Mouse (Mus musculus): ENCODE measurements around the gene Avpi1. TPM values are rescaled to one million over a fixed set of nuclear protein-coding genes. Genes with fewer than 3 reads are reported as not detected.

Avpi1 gene
- polyA plus RNA-seq, 1 experiment from 2014 or later, result 23.9 TPM

DNA sequence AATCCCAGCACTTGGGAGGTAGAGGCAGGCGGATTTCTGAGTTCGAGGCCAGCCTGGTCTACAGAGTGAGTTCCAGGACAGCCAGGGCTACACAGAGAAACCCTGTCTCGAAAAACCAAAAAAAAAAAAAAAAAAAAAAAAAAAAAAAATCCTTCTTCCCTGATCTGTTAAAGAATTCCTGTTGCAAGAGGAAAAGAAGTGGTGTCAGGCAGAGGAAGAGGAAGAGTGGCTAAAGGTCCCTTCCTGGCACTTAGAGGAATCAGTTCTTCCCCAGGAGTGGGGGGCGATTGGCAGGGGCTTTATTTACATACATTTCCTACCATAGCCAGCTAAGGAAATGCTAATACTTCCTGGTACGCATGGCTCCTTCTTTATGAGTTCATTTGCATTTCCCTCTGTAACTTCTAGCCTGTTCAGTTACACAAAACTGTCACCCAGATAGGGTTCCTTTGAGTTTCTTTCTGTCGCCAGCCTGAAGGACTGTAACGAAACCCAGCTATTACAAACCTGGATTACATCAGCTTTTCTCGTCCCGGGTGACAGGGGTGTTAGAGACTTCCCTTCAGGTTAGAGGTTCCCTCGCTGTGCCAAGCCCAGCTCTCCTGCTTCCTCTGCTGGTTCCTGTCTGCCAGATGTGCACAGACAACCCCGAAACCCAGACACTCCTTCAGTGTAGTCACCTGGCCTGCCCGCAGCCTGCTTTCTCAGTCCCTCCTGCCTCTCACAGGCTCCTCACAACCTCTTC lies 28.8 kb upstream of the Avpi1 start:
- no peak overlapping the region for H3K4me3 ChIP-seq
- 79% methylated on average over 12 of the region's 12 CpGs for WGBS
- H3K27ac ChIP-seq, result no peak overlapping the region

DNA sequence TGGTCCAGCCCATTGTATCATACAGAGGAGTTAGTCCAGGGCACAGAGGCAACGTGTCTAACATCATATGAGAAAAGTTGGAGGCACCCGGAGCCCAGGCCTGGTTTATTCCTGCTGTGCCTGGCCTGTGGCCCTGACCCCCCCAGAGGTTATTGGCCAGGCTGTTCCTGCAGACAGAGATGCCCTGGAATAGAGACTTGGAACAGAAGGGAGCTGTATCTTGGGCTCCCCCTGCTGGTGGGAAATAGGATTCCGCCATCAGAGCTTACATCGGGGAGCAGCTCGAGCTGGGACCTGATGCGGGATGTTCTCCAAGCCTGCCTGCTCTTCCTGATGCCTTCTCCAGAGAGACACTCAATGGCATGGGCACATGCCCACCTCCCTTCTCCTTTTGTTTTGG lies 23.1 kb upstream of the Avpi1 start:
- H3K27me3 ChIP-seq (ENCODE audit: poor library complexity, severe bottlenecking), result peaks cover 25% of the 10 kb centered on the region
- DNase-seq (ENCODE audit: extremely low spot score, low spot score), result peak; percentile 81

More for the DNA sequence above, 28.8 kb upstream of the Avpi1 start:
- Histone ChIP-seq H3K36me3 (replicated peaks) (no peaks in the 10 kb centered on the region), H3K27me3 (ENCODE audit: poor library complexity, severe bottlenecking) (no peaks in the 10 kb centered on the region), H3K9me3 (no peaks in the 10 kb centered on the region), H3K4me1 (peaks cover 10% of the 10 kb centered on the region)
- DNase-seq (ENCODE audit: extremely low spot score, low spot score), result no peak

DNA sequence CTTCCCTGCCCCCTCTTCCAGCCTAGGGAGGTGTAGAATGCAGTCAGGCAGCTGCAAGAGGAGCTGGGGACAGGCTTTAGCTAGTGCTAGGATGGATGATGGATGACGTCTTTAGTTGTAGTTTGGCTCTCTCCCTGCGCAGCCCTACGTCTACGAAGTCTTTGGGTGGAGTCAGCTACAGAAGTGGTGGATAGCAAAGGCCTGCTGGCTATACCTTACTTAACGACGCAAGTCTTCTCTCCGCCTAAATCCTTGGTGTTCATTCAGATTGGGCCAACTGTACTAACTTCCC lies 19.7 kb upstream of the Avpi1 start:
- peaks cover 47% of the 10 kb centered on the region for H3K27me3 ChIP-seq (ENCODE audit: poor library complexity, severe bottlenecking)
- peaks cover 37% of the 10 kb centered on the region for H3K4me1 ChIP-seq
- no peaks in the 10 kb centered on the region for H3K36me3 ChIP-seq (replicated peaks)
- H3K27ac ChIP-seq, result peak overlapping the region; percentile 86; the same call in 1 of the 2 replicates
- 20% methylated on average over 7 of the region's 7 CpGs for WGBS
- DNase-seq (ENCODE audit: extremely low spot score, low spot score), result no peak
- no peaks in the 10 kb centered on the region for H3K9me3 ChIP-seq
- peak overlapping the region; percentile 68 for H3K4me3 ChIP-seq

More for the DNA sequence above, 23.1 kb upstream of the Avpi1 start:
- H3K4me1 ChIP-seq, result peaks cover 35% of the 10 kb centered on the region
- H3K4me3 ChIP-seq, result no peak overlapping the region
- no peaks in the 10 kb centered on the region for H3K9me3 ChIP-seq
- H3K36me3 ChIP-seq (replicated peaks), result no peaks in the 10 kb centered on the region
- WGBS, result 8% methylated on average over 6 of the region's 6 CpGs
- H3K27ac ChIP-seq, result no peak overlapping the region

DNA sequence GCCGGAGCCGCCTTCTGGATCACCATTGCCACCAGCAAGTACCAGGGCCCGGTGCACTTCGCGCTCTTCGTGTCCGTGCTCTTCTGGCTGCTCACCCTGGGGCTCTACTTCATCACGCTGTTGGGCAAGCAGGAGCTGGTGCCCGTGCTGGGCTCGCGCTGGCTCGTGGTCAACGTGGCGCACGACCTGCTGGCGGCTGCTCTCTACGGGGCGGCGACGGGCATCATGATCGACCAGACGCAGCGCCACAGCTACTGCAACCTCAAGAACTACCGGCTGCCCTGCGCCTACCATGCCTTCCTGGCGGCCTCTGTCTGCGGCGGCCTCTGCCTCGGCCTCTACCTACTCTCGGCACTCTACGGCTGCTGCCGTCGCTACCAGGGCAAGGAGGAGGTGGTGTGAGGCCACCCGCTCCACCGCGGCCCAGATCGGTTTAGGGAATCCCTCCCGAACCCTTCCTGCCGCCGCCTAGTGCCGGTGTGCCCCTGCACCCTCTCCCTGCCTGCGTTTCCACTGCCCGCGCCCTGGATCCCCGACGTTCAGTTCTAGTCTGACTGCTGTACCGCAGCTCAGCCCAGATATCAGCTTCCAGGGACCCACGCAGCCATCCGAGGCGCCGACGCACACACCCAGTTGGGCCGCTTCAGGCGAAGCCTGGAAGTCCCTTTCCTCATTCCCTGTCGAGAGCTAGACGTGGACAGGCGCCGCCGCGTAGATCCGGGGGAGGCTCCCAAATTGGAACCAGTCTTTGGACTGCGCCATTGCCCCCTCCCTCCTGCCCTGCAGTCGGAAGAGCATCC lies 19.1 kb upstream of the Avpi1 start:
- WGBS, result 1% methylated on average over 63 of the region's 63 CpGs
- peak overlapping the region; percentile 86 for H3K27ac ChIP-seq
- DNase-seq (ENCODE audit: extremely low spot score, low spot score), result peak; percentile 66
- peaks cover 47% of the 10 kb centered on the region for H3K27me3 ChIP-seq (ENCODE audit: poor library complexity, severe bottlenecking)
- H3K36me3 ChIP-seq (replicated peaks), result no peaks in the 10 kb centered on the region
- H3K9me3 ChIP-seq, result no peaks in the 10 kb centered on the region
- H3K4me1 ChIP-seq, result peaks cover 37% of the 10 kb centered on the region
- H3K4me3 ChIP-seq, result peak overlapping the region; percentile 68

DNA sequence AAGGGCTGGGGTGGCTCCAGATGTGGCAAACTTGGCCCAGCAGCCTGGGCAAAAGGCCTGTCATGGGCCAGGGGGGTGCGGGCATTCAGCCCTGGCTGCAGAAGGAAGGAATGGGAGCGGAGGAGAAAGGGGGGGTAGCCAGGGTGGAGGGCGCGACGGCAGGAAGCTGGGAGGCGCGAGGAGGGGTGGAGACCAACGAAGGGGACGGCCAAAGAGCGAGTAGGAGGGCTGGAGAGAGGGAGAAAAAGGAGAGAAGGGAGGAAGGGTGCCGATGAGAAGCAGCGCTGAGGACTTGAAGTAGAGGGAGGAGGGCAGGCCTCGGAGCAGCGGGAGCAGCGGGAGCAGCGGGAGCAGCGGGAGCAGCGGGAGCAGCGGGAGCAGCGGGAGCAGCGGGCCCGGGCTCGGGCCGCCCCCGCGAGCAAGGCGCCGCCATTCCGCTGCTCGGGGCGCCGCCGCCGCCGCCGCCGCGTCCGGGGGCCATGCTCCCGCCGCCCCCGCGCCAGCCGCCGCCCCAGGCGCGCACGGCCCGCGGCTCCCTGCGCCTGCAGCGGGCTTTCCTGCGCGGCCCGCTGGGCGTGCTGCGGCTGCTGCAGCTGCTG lies 18.4 kb upstream of the Avpi1 start, which contains the start of gene Marveld1:
Marveld1 (plus strand) TSS at position 231 of the 599 bp plus-strand sequence.
- Histone ChIP-seq H3K4me3 (peak within 1 kb of the TSS; percentile 68), H3K36me3 (replicated peaks) (no peaks in the 10 kb centered on the region), H3K9me3 (no peaks in the 10 kb centered on the region), H3K27me3 (ENCODE audit: poor library complexity, severe bottlenecking) (peaks cover 47% of the 10 kb centered on the region), H3K27ac (peak within 1 kb of the TSS; percentile 86), H3K4me1 (peaks cover 37% of the 10 kb centered on the region)
- peak; percentile 56 for DNase-seq (ENCODE audit: extremely low spot score, low spot score)
- WGBS, result under 1% methylated on average over 54 of the region's 57 CpGs

DNA sequence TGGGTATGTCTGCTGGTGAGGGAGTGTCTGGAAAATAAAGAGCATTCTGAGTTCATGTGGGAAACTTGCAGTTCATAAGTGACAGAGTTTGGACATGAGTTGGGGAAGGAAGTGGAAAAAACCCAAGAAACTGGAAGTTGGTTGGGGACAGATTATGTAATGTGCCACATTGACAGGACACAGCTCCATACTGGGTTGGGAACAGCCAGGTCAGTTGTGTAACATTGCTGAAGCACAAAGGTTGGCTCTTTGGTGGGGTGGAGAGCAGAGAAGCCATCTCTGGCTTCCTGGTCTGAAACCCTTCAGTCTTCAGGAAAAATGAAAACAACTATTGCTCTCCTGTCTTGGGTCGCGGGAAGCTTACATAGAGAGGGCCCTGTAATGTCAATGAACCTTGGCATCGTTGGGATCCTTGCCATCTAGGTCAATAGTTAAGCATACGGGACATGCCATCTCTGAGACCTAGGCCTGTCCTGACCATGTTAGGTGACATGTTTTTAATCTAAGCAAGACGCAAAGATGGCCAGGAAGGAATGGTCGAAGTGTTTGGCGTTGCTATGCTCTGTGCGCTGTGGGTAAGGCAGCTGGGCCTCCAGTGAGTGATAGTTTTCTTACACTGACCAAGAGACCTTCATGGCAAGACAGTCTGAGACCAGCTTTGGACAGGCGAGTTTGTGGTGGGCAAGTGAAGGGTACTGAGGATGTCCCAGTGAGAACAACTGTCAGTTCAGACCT lies 17.6 kb upstream of the Avpi1 start:
- 88% methylated on average over 9 of the region's 9 CpGs for WGBS
- Histone ChIP-seq H3K27ac (peak overlapping the region; percentile 86), H3K36me3 (replicated peaks) (no peaks in the 10 kb centered on the region), H3K4me3 (peak overlapping the region; percentile 68), H3K9me3 (no peaks in the 10 kb centered on the region), H3K4me1 (peaks cover 30% of the 10 kb centered on the region), H3K27me3 (ENCODE audit: poor library complexity, severe bottlenecking) (peaks cover 47% of the 10 kb centered on the region)
- DNase-seq (ENCODE audit: extremely low spot score, low spot score), result no peak

DNA sequence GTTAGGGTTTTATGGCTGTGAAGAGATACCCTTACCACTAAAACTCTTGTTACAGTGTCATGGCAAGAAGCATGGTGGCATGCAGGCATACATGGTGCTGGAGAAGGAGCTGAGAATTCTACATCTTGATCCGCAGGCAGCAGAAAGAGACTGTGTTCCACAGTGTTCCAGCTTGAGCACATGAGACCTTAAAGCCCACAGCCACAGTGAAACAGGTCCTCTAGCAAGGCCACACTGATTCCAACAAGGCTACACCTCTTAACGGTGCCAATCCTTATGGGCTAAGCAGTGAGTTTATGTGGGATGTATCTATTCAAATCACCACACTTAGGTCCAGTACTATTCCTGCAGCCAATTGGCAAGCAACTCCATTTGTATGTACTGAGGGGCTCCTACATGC lies 16.9 kb upstream of the Avpi1 start:
- peaks cover 47% of the 10 kb centered on the region for H3K27me3 ChIP-seq (ENCODE audit: poor library complexity, severe bottlenecking)
- peaks cover 30% of the 10 kb centered on the region for H3K4me1 ChIP-seq
- no peak overlapping the region for H3K4me3 ChIP-seq
- no peaks in the 10 kb centered on the region for H3K36me3 ChIP-seq (replicated peaks)
- no peaks in the 10 kb centered on the region for H3K9me3 ChIP-seq
- 88% methylated on average over 2 of the region's 2 CpGs for WGBS
- no peak for DNase-seq (ENCODE audit: extremely low spot score, low spot score)
- H3K27ac ChIP-seq, result no peak overlapping the region

DNA sequence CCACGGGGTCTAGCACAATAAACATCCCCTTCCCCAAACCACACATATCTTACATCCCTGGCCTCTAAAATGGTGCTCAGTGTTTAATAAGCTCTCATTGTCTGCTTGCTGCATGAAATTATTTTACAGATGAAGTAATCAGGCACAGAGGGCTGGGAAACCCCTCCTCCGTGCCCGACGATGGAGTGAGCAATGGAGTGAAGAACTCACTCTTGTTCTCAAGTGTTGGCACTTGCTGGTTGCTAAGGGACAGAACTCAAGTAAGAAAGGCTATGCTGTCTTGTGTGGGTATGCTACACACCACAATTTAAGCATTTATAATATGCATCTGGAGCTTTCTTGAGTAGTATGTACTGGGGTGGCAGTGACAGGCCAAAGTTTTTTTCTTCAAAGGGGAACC lies 16.4 kb upstream of the Avpi1 start:
- Histone ChIP-seq H3K4me3 (no peak overlapping the region), H3K4me1 (peaks cover 30% of the 10 kb centered on the region), H3K9me3 (no peaks in the 10 kb centered on the region), H3K36me3 (replicated peaks) (no peaks in the 10 kb centered on the region), H3K27ac (no peak overlapping the region), H3K27me3 (ENCODE audit: poor library complexity, severe bottlenecking) (peaks cover 47% of the 10 kb centered on the region)
- 76% methylated on average over 4 of the region's 4 CpGs for WGBS
- DNase-seq (ENCODE audit: extremely low spot score, low spot score), result no peak

DNA sequence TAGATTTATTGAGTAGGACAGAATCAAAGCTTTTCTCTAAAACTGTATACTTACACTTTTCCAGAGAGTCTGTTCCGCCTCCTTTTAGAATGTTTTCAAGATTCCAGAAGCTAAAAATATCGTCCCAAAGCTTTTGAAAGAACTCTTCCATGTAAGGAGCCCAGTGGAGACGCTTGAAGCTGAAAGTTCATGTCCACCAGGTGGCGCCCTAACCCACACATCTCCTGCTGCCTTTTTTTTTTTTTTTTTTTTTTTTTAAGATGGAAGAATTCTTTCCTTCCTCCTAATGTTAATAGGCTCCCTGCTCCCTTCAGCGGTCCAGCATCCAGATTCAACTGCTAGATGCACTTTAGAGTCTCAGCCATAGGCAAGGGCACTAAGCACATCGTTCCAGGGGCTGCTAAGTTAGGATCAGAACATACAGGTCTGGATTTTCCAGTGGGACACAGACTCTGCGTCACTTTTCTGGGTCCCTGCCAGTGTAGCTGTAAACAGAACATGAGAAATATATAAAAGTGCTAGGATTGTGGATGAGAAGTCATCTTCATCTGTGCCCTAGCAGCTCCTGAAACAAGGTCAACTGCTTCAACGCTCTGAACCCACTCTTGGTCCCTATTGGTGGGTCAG lies 15.8 kb upstream of the Avpi1 start:
- H3K9me3 ChIP-seq, result no peaks in the 10 kb centered on the region
- no peak overlapping the region for H3K27ac ChIP-seq
- H3K4me1 ChIP-seq, result peaks cover 28% of the 10 kb centered on the region
- H3K36me3 ChIP-seq (replicated peaks), result no peaks in the 10 kb centered on the region
- peak; percentile 73 for DNase-seq (ENCODE audit: extremely low spot score, low spot score)
- 27% methylated on average over 8 of the region's 8 CpGs for WGBS
- no peak overlapping the region for H3K4me3 ChIP-seq
- peaks cover 45% of the 10 kb centered on the region for H3K27me3 ChIP-seq (ENCODE audit: poor library complexity, severe bottlenecking)

DNA sequence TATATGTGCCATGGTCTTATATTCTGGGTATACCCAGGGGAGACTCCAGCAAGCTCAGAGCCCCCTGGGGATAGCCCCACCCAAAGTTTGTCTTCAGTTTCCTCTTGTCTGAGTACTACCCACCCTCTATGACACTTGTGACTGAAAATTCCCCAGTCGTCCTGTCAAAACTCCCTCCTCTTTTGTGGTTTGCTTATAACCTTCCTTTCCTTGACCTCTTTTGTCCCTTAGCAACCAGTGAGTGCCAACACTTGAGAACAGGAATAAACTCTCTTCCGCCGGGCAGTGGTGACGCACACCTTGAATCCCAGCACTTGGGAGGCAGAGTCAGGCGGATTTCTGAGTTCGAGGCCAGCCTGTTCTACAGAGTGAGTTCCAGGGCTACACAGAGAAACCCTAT lies 15.2 kb upstream of the Avpi1 start:
- H3K27me3 ChIP-seq (ENCODE audit: poor library complexity, severe bottlenecking), result peaks cover 39% of the 10 kb centered on the region
- H3K9me3 ChIP-seq, result no peaks in the 10 kb centered on the region
- no peak overlapping the region for H3K4me3 ChIP-seq
- 69% methylated on average over 6 of the region's 6 CpGs for WGBS
- no peak for DNase-seq (ENCODE audit: extremely low spot score, low spot score)
- H3K36me3 ChIP-seq (replicated peaks), result no peaks in the 10 kb centered on the region
- peaks cover 22% of the 10 kb centered on the region for H3K4me1 ChIP-seq
- H3K27ac ChIP-seq, result no peak overlapping the region

DNA sequence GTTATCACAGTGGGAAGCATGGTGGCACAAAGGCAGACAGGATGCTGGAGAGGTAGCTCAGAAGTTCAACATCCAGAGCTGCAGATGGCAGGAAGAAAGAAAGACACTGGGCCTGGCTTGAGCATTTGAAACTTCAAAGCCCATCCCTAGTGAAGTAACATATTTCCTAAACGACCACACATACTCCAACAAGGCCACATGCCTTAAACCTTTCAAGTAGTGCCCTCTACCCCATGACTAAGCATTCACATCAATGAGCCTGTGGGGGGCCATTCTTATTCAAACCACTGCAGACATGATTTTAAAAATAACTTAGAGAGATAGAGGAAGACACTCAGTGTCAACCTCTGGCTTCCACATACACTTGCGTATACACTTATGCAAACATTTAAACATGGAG lies 13.9 kb upstream of the Avpi1 start:
- Histone ChIP-seq H3K27me3 (ENCODE audit: poor library complexity, severe bottlenecking) (peaks cover 26% of the 10 kb centered on the region), H3K27ac (no peak overlapping the region), H3K9me3 (no peaks in the 10 kb centered on the region), H3K4me1 (peaks cover 9% of the 10 kb centered on the region), H3K4me3 (no peak overlapping the region), H3K36me3 (replicated peaks) (no peaks in the 10 kb centered on the region)
- 88% methylated on average over 2 of the region's 2 CpGs for WGBS
- DNase-seq (ENCODE audit: extremely low spot score, low spot score), result no peak

DNA sequence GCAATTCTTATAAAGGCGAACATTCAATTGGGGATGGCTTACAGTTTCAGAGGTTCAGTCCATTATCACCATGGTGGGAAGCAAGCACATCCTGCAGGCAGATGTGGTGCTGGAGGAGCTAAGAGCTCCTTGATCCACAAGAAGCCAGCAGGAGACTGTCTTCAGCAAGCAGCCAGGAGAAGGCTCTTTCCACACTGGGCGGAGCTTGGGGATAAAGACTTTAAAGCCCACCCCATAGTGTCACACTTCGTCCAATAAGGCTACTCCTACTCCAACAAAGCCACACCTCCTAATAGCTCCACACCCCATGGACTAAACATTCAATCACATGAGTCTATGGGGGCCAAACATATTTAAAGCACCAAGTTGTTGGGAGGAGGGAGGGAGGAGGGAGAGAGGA lies 13.1 kb upstream of the Avpi1 start:
- Histone ChIP-seq H3K4me3 (no peak overlapping the region), H3K9me3 (no peaks in the 10 kb centered on the region), H3K4me1 (peaks cover 3% of the 10 kb centered on the region), H3K27ac (no peak overlapping the region), H3K27me3 (ENCODE audit: poor library complexity, severe bottlenecking) (peaks cover 22% of the 10 kb centered on the region), H3K36me3 (replicated peaks) (no peaks in the 10 kb centered on the region)
- WGBS, result 76% methylated on average over 3 of the region's 3 CpGs
- DNase-seq (ENCODE audit: extremely low spot score, low spot score), result no peak
